ENCODE assay signal across 9 mouse cellular contexts in genomic region chr17:65939461-65940192, GRCm38 (mm10). TPM values are rescaled to one million over a fixed set of nuclear protein-coding genes. Genes with fewer than 3 reads are reported as not detected.
A peak's percentile ranks its signal among the peaks of the same experiment; 100 is the strongest.
DNase-seq lines count a peak whose midpoint lies in the region; ATAC-seq and TF ChIP-seq lines count a peak whose summit lies in the region.
"Had no signal": no experiment of that assay in that cellular context is flagged by ENCODE, and none has a peak within 500 bp of the region (broad histone marks: within the 10 kb centered on the region; RNA-seq: fewer than 3 reads in every experiment).

No protein-coding gene starts in this region.

- H3K27me3 ChIP-seq in forebrain, postnatal 0 days (ENCODE audit: insufficient read depth, low read length), result no peaks in the 10 kb centered on the region
- H3K27me3 ChIP-seq in forebrain, embryonic 16.5 days (replicated peaks; ENCODE audit: control insufficient read depth, insufficient read depth, low read length), result no peaks in the 10 kb centered on the region
- H3K27me3 ChIP-seq in limb, embryonic 12.5 days, result no peaks in the 10 kb centered on the region
- H3K27me3 ChIP-seq in limb, embryonic 10.5 days (ENCODE audit: low read depth, poor library complexity, severe bottlenecking), result no peaks in the 10 kb centered on the region
- H3K27me3 ChIP-seq in heart, postnatal 0 days (ENCODE audit: control insufficient read depth, insufficient read depth, low read length), result no peaks in the 10 kb centered on the region
- H3K27me3 ChIP-seq in small intestine, adult 2 months (ENCODE audit: control insufficient read depth, insufficient read depth, low read length), result no peaks in the 10 kb centered on the region
- H3K27me3 ChIP-seq: embryonic facial prominence, embryonic 13.5 days had no signal

- H3K4me2 ChIP-seq in forebrain, postnatal 0 days (ENCODE audit: low read depth), result no peak overlapping the region
- H3K4me2 ChIP-seq in forebrain, embryonic 16.5 days (ENCODE audit: low read length), result no peak overlapping the region
- H3K4me2 ChIP-seq in limb, embryonic 12.5 days, result no peak overlapping the region
- H3K4me2 ChIP-seq in heart, postnatal 0 days (ENCODE audit: low read depth, low read length), result 0 out of 2 replicates have a peak overlapping the region, but pooled peaks have one; percentile 10
- H3K4me2 ChIP-seq: embryonic facial prominence, embryonic 13.5 days had no signal

- no peak for TF ChIP-seq CTCF in forebrain, postnatal 0 days (IDR thresholded peaks at IDR 0.05; ENCODE audit: low read depth)
- TF ChIP-seq CTCF in heart, postnatal 0 days (IDR thresholded peaks at IDR 0.05; ENCODE audit: low read depth), result no peak
- no peak for TF ChIP-seq CTCF in small intestine, adult 2 months (IDR thresholded peaks at IDR 0.05; ENCODE audit: extremely low read depth, insufficient read length, insufficient replicate concordance, low read depth, low read length)

- H3K9me3 ChIP-seq in forebrain, postnatal 0 days (ENCODE audit: low read length), result no peaks in the 10 kb centered on the region
- no peaks in the 10 kb centered on the region for H3K9me3 ChIP-seq in forebrain, embryonic 16.5 days (ENCODE audit: control insufficient read depth, low read length)
- no peaks in the 10 kb centered on the region for H3K9me3 ChIP-seq in limb, embryonic 12.5 days
- H3K9me3 ChIP-seq in limb, embryonic 10.5 days (replicated peaks), result no peaks in the 10 kb centered on the region
- no peaks in the 10 kb centered on the region for H3K9me3 ChIP-seq in heart, postnatal 0 days (replicated peaks; ENCODE audit: control insufficient read depth, low read length)
- H3K9me3 ChIP-seq: embryonic facial prominence, embryonic 13.5 days had no signal

- peak; percentile 34; the same call in 1 of the 2 replicates for ATAC-seq in forebrain, postnatal 0 days
- ATAC-seq in forebrain, embryonic 16.5 days, result no peak
- no peak for ATAC-seq in limb, embryonic 12.5 days (ENCODE audit: insufficient number of reproducible peaks, insufficient read depth, low FRiP score, low TSS enrichment, low read depth)
- peak; percentile 54 for ATAC-seq in heart, postnatal 0 days (ENCODE audit: insufficient read depth, low read depth)

- H3K9ac ChIP-seq in forebrain, postnatal 0 days, result no peak overlapping the region
- H3K9ac ChIP-seq in forebrain, embryonic 16.5 days (replicated peaks; ENCODE audit: low read depth, low read length), result no peak overlapping the region
- H3K9ac ChIP-seq in limb, embryonic 12.5 days (replicated peaks), result no peak overlapping the region
- H3K9ac ChIP-seq in heart, postnatal 0 days (replicated peaks; ENCODE audit: low read depth, low read length), result 0 out of 2 replicates have a peak overlapping the region, but pooled peaks have one; percentile 24
- H3K9ac ChIP-seq: embryonic facial prominence, embryonic 13.5 days had no signal

- H3K27ac ChIP-seq in forebrain, postnatal 0 days (ENCODE audit: low read depth, low read length), result no peak overlapping the region
- no peak overlapping the region for H3K27ac ChIP-seq in forebrain, embryonic 16.5 days (ENCODE audit: low read length)
- H3K27ac ChIP-seq in limb, embryonic 12.5 days, result peak overlapping the region; percentile 50; the same call in 1 of the 2 replicates
- H3K27ac ChIP-seq in limb, embryonic 10.5 days, result no peak overlapping the region
- peak overlapping the region; percentile 70 for H3K27ac ChIP-seq in heart, postnatal 0 days (ENCODE audit: low read depth)
- H3K27ac ChIP-seq in small intestine, adult 2 months (ENCODE audit: insufficient read depth, low read depth, low read length), result peak overlapping the region; percentile 41; the same call in 1 of the 2 replicates
- H3K27ac ChIP-seq: embryonic facial prominence, embryonic 13.5 days had no signal

- 77% methylated on average over 14 of the region's 14 CpGs for WGBS in forebrain, postnatal 0 days
- WGBS in forebrain, embryonic 16.5 days, result 81% methylated on average over 14 of the region's 14 CpGs
- 83% methylated on average over 14 of the region's 14 CpGs for WGBS in limb, embryonic 12.5 days
- WGBS in limb, embryonic 10.5 days, result 90% methylated on average over 14 of the region's 14 CpGs
- 35% methylated on average over 14 of the region's 14 CpGs for WGBS in heart, postnatal 0 days
- 64% methylated on average over 14 of the region's 14 CpGs for WGBS in small intestine, adult 2 months

- no peak for TF ChIP-seq EP300 in heart, postnatal 0 days (IDR thresholded peaks at IDR 0.05; ENCODE audit: low read depth)

- H3K4me1 ChIP-seq in forebrain, postnatal 0 days (ENCODE audit: insufficient read depth), result no peaks in the 10 kb centered on the region
- no peaks in the 10 kb centered on the region for H3K4me1 ChIP-seq in forebrain, embryonic 16.5 days (replicated peaks; ENCODE audit: control insufficient read depth, insufficient read depth, low read length)
- peaks cover 12% of the 10 kb centered on the region for H3K4me1 ChIP-seq in limb, embryonic 12.5 days (replicated peaks)
- no peaks in the 10 kb centered on the region for H3K4me1 ChIP-seq in limb, embryonic 10.5 days
- H3K4me1 ChIP-seq in heart, postnatal 0 days (ENCODE audit: control insufficient read depth, insufficient read depth), result peaks cover 18% of the 10 kb centered on the region
- H3K4me1 ChIP-seq in small intestine, adult 2 months (ENCODE audit: control insufficient read depth, insufficient read depth, insufficient read length, low read length), result peaks cover 9% of the 10 kb centered on the region

- peaks cover 13% of the 10 kb centered on the region for H3K36me3 ChIP-seq in forebrain, postnatal 0 days (ENCODE audit: insufficient read depth)
- H3K36me3 ChIP-seq in forebrain, embryonic 16.5 days (ENCODE audit: control insufficient read depth, insufficient read depth), result peaks cover 5% of the 10 kb centered on the region; the same call in 1 of the 2 replicates
- peaks cover 44% of the 10 kb centered on the region for H3K36me3 ChIP-seq in limb, embryonic 12.5 days
- peaks cover 64% of the 10 kb centered on the region for H3K36me3 ChIP-seq in limb, embryonic 10.5 days
- H3K36me3 ChIP-seq in heart, postnatal 0 days (replicated peaks; ENCODE audit: control insufficient read depth, insufficient read depth, low read length), result peaks cover 18% of the 10 kb centered on the region
- H3K36me3 ChIP-seq in small intestine, adult 2 months (ENCODE audit: control insufficient read depth, insufficient read depth, low read length), result no peaks in the 10 kb centered on the region; the same call in 1 of the 2 replicates

- H3K4me3 ChIP-seq in forebrain, postnatal 0 days (ENCODE audit: low read depth, low read length), result no peak overlapping the region
- H3K4me3 ChIP-seq in forebrain, embryonic 16.5 days (replicated peaks; ENCODE audit: low read length), result no peak overlapping the region
- no peak overlapping the region for H3K4me3 ChIP-seq in limb, embryonic 12.5 days (replicated peaks)
- no peak overlapping the region for H3K4me3 ChIP-seq in limb, embryonic 10.5 days
- H3K4me3 ChIP-seq in heart, postnatal 0 days (ENCODE audit: low read depth, low read length), result no peak overlapping the region
- H3K4me3 ChIP-seq in small intestine, adult 2 months (ENCODE audit: low read depth, low read length), result no peak overlapping the region
- H3K4me3 ChIP-seq: embryonic facial prominence, embryonic 13.5 days had no signal

- no peak for TF ChIP-seq POLR2A in small intestine, adult 2 months (IDR thresholded peaks at IDR 0.05; ENCODE audit: low read depth, low read length)

- no peak for DNase-seq in forebrain, postnatal 0 days
- DNase-seq in limb, embryonic 10.5 days (ENCODE audit: low spot score), result no peak
- peak; percentile 65 for DNase-seq in heart, postnatal 0 days (ENCODE audit: low spot score)
- DNase-seq in spleen, postnatal 14 days (ENCODE audit: low spot score in 2 of 2), result no peak
- no peak for DNase-seq in spleen, postnatal 10 days (ENCODE audit: low spot score in 2 of 2)

RNA-seq across cellular contexts. Expression of gene Twsg1, which starts 11.4 kb away (rescaled TPM):
- total RNA-seq in forebrain, postnatal 0 days (2014; rRNA removed), result 42.1 and 50.2 TPM in 2 replicates
- polyA plus RNA-seq in forebrain, postnatal 0 days (2015; fragmentation: Nextera tagmentation; extraction: Ambion mirVana), result 38.1 and 46.1 TPM in 2 replicates
- polyA plus RNA-seq in forebrain, embryonic 16.5 days (2015; fragmentation: Nextera tagmentation; extraction: Ambion mirVana), result 71.1 and 82.7 TPM in 2 replicates
- 121 and 126 TPM in 2 replicates for polyA plus RNA-seq in limb, embryonic 12.5 days (2016; fragmentation: Nextera tagmentation; extraction: Ambion mirVana)
- 83.6 and 109 TPM in 2 replicates for polyA plus RNA-seq in limb, embryonic 10.5 days (2016; fragmentation: Nextera tagmentation; extraction: Ambion mirVana)
- 81.4 and 92.7 TPM in 2 replicates for total RNA-seq in heart, postnatal 0 days (2014; rRNA removed; ENCODE audit: low replicate concordance)
- 60.0 and 65.8 TPM in 2 replicates for polyA plus RNA-seq in heart, postnatal 0 days (2015; fragmentation: Nextera tagmentation; extraction: Ambion mirVana)
- polyA plus RNA-seq in small intestine, adult 2 months (2012; rRNA removed), result 14.4 and 21.0 TPM in 2 replicates

RNA-seq across cellular contexts. Expression of gene Ralbp1, which starts 54.0 kb away (rescaled TPM):
- 39.9 and 40.7 TPM in 2 replicates for total RNA-seq in forebrain, postnatal 0 days (2014; rRNA removed)
- 34.4 and 47.7 TPM in 2 replicates for polyA plus RNA-seq in forebrain, postnatal 0 days (2015; fragmentation: Nextera tagmentation; extraction: Ambion mirVana)
- 48.8 and 55.6 TPM in 2 replicates for polyA plus RNA-seq in forebrain, embryonic 16.5 days (2015; fragmentation: Nextera tagmentation; extraction: Ambion mirVana)
- polyA plus RNA-seq in limb, embryonic 12.5 days (2016; fragmentation: Nextera tagmentation; extraction: Ambion mirVana), result 57.4 and 57.8 TPM in 2 replicates
- 53.4 and 64.7 TPM in 2 replicates for polyA plus RNA-seq in limb, embryonic 10.5 days (2016; fragmentation: Nextera tagmentation; extraction: Ambion mirVana)
- 37.9 and 38.6 TPM in 2 replicates for total RNA-seq in heart, postnatal 0 days (2014; rRNA removed; ENCODE audit: low replicate concordance)
- polyA plus RNA-seq in heart, postnatal 0 days (2015; fragmentation: Nextera tagmentation; extraction: Ambion mirVana), result 39.0 and 45.8 TPM in 2 replicates
- polyA plus RNA-seq in small intestine, adult 2 months (2012; rRNA removed), result 17.5 and 34.1 TPM in 2 replicates

Comparison
In these comparisons a context has a peak if more than half of its experiments do, and no peak if none do; other contexts are left out.
1. ATAC-seq: peak in forebrain, postnatal 0 days (single experiment) and heart, postnatal 0 days (single experiment); none in forebrain, embryonic 16.5 days (single experiment) and limb, embryonic 12.5 days (single experiment).
2. H3K27ac ChIP-seq: peak in limb, embryonic 12.5 days (single experiment), heart, postnatal 0 days (single experiment) and small intestine, adult 2 months (single experiment); none in forebrain, postnatal 0 days (single experiment), forebrain, embryonic 16.5 days (single experiment) and limb, embryonic 10.5 days (single experiment).